Mouse (Mus musculus) gastrocnemius, postnatal 14 days (tissue): ENCODE measurements at regions not wholly inside any gene's neighbourhood (a gene's known extent, or its start where the extent isn't known, plus 50 kb on each side); places are given as distances from the start of the nearest gene placed in this dataset.

ENCODE experiments used
- DNase-seq: peaks from one replicate; pipeline ENCODE4 v3.0.0; 2021; ENCODE audit warnings: mixed read lengths
- intact Hi-C: fragments of 180-260 bp; cut with DNase I; formaldehyde crosslinking; loops from one replicate; pipeline ENCODE4 v1.15.1; 2025; ENCODE audit warnings: low total_unique reads

GRCm38 (mm10) chr5:136640871-136641619, 51.9 kb upstream of the Myl10 start:
- DNase-seq = no peak
- intact Hi-C loops = no loop called here

DNA sequence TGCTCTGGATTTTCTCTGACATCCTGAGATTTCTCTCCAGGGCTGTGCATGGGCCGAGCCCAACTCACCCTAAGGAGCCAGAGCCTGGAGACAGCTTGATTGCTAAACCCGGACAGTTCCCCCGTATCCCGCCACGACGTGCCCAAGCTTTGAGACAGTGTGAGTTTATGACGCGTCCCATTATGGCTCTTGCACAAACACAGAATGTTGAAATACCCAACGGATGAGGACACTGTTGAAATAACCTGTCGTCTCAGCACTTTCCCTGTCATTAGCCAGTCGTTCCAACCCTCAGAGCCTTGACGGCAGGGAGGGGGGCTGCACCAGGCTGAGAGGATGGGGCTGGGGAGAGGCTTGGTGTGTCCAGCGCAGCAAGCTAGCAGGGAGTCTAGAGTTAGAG, 50.7 kb upstream of the Myl10 start:
- intact Hi-C loops = no loop called here
- DNase-seq = no peak
